Mouse (Mus musculus): ENCODE data around the gene Ttyh3.

GRCm38 (mm10) chr5:140648519-140649100 lies at the start of gene Ttyh3:
- TF ChIP-seq POLR2A (IDR thresholded peaks at IDR 0.05; ENCODE audit: borderline replicate concordance, control insufficient read depth, low read depth, low read length) (peak; percentile 36; the same call in 1 of the 2 replicates), CTCF (IDR thresholded peaks at IDR 0.05; ENCODE audit: control insufficient read depth, insufficient read depth, low read length) (no peak)
